Mouse (Mus musculus): Measurements from ENCODE around the gene Top2a. TPM values are rescaled to one million over a fixed set of nuclear protein-coding genes. Genes with fewer than 3 reads are reported as not detected.

The Top2a gene
- polyA plus RNA-seq, 1 experiment from 2014 or later = 300 TPM

DNA sequence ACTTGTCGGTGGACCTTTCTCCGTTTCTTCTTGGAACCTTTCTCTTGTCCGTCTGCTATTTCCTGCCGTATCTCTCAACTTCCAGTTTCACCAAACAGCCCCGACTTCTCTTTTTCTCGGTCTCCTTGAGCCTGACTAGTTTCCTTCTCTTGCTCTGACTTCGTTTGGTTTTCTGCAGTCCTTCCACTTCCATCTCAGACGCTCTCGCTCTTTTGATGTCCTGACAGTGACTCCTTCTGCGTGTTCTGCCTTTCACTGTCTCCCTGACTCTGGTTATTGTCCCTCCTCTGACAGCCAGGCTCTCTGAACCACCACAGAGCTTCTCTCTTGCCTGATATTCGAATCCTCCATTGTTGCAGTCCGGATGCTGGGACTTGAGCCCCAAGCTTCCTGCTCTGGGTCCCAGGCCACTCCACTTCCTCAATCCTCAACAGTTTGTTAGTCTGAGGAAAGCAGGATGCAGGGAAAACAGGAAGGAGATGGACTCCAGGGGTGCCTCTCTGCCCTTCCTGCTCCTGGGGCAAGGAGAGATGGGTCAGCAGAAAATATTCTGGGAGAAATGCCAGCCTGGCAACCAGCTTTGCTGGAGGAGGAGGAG lies 18.9 kb upstream of the Top2a start:
- peak overlapping the region; percentile 94 for H3K27ac ChIP-seq (ENCODE audit: low read depth, low read length)
- peak overlapping the region; percentile 90 for H3K9ac ChIP-seq (ENCODE audit: low read depth, low read length)
- peaks cover 60% of the 10 kb centered on the region for H3K4me1 ChIP-seq (ENCODE audit: control insufficient read depth, insufficient read depth, low read length)
- ATAC-seq (ENCODE audit: low FRiP score, low TSS enrichment) = no peak
- H3K4me2 ChIP-seq (replicated peaks; ENCODE audit: low read depth, low read length) = peak overlapping the region; percentile 79
- peak overlapping the region; percentile 73 for H3K4me3 ChIP-seq (ENCODE audit: low read length)
- no peaks in the 10 kb centered on the region for H3K27me3 ChIP-seq (ENCODE audit: control insufficient read depth, insufficient read depth, low read length)
- no peaks in the 10 kb centered on the region for H3K9me3 ChIP-seq (ENCODE audit: control insufficient read depth, low read length)
- WGBS = 30% methylated on average over 12 of the region's 12 CpGs
- H3K36me3 ChIP-seq (ENCODE audit: control insufficient read depth, insufficient read depth, low read length) = peaks cover 11% of the 10 kb centered on the region

DNA sequence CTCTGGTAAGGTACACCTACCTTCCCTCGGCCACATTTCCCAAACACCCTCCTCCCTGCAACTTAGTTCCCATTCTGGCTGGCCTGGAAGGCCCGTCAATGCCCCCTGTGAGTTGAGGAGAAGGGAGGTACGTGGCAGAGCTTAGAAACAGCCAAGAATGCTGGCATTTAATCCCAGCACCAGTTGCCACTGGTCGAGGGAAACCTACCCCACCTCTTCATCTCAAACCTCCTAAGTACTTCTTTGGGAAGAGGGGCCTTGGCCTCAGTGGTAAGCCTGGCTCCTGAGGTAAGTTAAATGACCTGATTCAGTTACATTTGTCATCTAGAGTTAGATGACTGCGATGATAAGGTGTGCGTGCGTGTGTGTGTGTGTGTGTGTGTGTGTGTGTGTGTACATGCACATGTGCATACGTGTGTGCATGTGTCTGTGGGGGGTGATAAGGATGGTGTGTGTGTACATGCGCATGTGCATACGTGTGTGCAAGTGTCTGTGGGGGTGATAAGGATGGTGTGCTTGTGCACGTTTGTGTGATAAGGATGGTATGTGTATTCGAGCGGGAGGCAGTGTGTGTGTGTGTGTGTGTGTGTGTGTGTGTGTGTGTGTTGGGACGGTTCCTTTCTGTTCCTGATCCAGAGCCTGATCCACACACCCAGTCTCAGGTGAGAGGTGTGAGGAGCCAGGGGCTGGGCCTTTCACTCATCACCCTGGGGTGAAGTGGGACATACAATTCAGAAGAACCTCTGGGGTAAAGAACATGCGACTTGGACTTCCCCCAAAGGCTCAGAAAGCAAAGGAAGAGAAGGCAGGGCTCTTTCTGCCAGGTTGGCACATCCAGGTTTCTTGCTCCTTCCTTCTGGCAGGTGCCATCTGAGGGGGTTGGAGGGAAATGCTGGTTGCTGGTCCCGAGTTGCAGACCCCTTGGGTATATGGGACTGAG lies 18.1 kb upstream of the Top2a start:
- peaks cover 3% of the 10 kb centered on the region; the same call in 1 of the 2 replicates for H3K36me3 ChIP-seq (ENCODE audit: control insufficient read depth, insufficient read depth, low read length)
- peak overlapping the region; percentile 94 for H3K27ac ChIP-seq (ENCODE audit: low read depth, low read length)
- peak overlapping the region; percentile 79 for H3K4me2 ChIP-seq (replicated peaks; ENCODE audit: low read depth, low read length)
- H3K4me1 ChIP-seq (ENCODE audit: control insufficient read depth, insufficient read depth, low read length) = peaks cover 54% of the 10 kb centered on the region
- H3K9me3 ChIP-seq (ENCODE audit: control insufficient read depth, low read length) = no peaks in the 10 kb centered on the region
- no peak for ATAC-seq (ENCODE audit: low FRiP score, low TSS enrichment)
- peak overlapping the region; percentile 73 for H3K4me3 ChIP-seq (ENCODE audit: low read length)
- H3K27me3 ChIP-seq (ENCODE audit: control insufficient read depth, insufficient read depth, low read length) = no peaks in the 10 kb centered on the region
- WGBS = 38% methylated on average over 16 of the region's 16 CpGs
- peak overlapping the region; percentile 90 for H3K9ac ChIP-seq (ENCODE audit: low read depth, low read length)

DNA sequence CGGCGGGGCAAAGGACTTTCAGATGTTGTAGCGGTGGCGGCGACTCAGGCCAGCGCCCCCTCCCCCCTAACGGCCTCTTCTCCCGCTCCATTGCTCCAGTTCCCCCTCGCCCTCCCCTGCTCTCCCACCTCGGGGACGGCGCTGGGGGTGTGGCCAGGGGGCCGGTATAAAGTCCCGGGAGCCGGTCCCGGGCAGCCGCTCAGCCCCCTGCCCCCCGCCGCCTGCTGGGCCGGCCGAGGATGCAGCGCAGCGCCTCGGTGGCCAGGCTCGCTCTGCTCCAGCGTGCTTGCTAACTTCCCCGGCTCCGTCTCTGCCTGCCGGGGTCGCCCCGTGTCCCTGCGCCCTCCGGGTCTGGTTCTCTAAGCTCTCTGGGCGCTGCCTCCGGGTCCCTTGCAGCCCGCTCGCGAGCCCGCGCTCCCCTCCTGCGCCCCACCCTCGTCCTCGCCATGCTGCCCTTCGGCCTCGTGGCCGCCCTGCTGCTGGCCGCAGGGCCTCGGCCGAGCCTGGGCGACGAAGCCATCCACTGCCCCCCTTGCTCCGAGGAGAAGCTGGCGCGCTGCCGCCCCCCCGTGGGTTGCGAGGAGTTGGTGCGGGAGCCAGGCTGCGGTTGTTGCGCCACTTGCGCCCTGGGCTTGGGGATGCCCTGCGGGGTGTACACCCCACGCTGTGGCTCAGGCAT lies 17.2 kb upstream of the Top2a start, which contains the start of gene Igfbp4:
Gene Igfbp4 (plus strand): TSS at position 194 of the 679 bp plus-strand sequence.
- peak within 1 kb of the TSS; percentile 79 for H3K4me2 ChIP-seq (replicated peaks; ENCODE audit: low read depth, low read length)
- WGBS = under 1% methylated on average over 61 of the region's 63 CpGs
- peaks cover 2% of the 10 kb centered on the region; the same call in 1 of the 2 replicates for H3K36me3 ChIP-seq (ENCODE audit: control insufficient read depth, insufficient read depth, low read length)
- H3K4me3 ChIP-seq (ENCODE audit: low read length) = peak within 1 kb of the TSS; percentile 73
- H3K9me3 ChIP-seq (ENCODE audit: control insufficient read depth, low read length) = no peaks in the 10 kb centered on the region
- H3K27ac ChIP-seq (ENCODE audit: low read depth, low read length) = peak within 1 kb of the TSS; percentile 94
- peaks cover 45% of the 10 kb centered on the region for H3K4me1 ChIP-seq (ENCODE audit: control insufficient read depth, insufficient read depth, low read length)
- H3K9ac ChIP-seq (ENCODE audit: low read depth, low read length) = peak within 1 kb of the TSS; percentile 90
- no peaks in the 10 kb centered on the region for H3K27me3 ChIP-seq (ENCODE audit: control insufficient read depth, insufficient read depth, low read length)
- ATAC-seq (ENCODE audit: low FRiP score, low TSS enrichment) = peak; percentile 89

DNA sequence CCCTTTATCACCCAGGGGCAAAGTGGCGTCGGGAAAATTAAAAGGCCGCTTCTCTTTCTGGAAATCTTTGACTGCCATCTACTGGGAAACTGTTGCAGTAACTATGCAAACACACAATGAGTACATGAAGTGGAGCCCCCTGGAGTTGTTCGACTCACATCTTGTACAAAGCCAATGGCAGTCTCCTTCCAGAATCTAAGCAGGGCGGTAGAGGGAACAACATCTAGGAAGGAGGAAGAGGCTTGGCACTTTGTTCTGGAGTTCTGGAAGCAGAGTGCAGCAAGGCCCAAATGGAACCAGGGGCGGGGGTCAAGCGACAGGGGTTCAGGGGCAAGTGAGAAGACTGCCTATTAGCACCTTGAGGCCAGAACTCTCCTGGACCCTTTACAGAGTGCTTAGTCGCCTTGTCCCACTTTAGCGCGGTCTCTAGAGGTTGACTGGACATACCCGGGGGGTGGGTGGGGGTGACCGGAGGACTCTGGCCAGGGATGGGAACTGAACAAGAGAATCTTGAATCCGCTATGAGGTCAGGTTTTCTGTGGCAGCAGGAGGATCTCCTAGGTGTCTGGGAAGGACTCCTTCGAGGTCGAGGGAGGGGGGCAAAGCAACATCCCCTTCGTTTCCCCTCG lies 16.5 kb upstream of the Top2a start:
- ATAC-seq (ENCODE audit: low FRiP score, low TSS enrichment) = peak; percentile 28
- no peaks in the 10 kb centered on the region for H3K9me3 ChIP-seq (ENCODE audit: control insufficient read depth, low read length)
- H3K27ac ChIP-seq (ENCODE audit: low read depth, low read length) = peak overlapping the region; percentile 94
- H3K27me3 ChIP-seq (ENCODE audit: control insufficient read depth, insufficient read depth, low read length) = no peaks in the 10 kb centered on the region
- peak overlapping the region; percentile 73 for H3K4me3 ChIP-seq (ENCODE audit: low read length)
- H3K4me1 ChIP-seq (ENCODE audit: control insufficient read depth, insufficient read depth, low read length) = peaks cover 38% of the 10 kb centered on the region
- H3K36me3 ChIP-seq (ENCODE audit: control insufficient read depth, insufficient read depth, low read length) = peaks cover 2% of the 10 kb centered on the region; the same call in 1 of the 2 replicates
- under 1% methylated on average over 17 of the region's 17 CpGs for WGBS
- peak overlapping the region; percentile 79 for H3K4me2 ChIP-seq (replicated peaks; ENCODE audit: low read depth, low read length)
- H3K9ac ChIP-seq (ENCODE audit: low read depth, low read length) = peak overlapping the region; percentile 90

DNA sequence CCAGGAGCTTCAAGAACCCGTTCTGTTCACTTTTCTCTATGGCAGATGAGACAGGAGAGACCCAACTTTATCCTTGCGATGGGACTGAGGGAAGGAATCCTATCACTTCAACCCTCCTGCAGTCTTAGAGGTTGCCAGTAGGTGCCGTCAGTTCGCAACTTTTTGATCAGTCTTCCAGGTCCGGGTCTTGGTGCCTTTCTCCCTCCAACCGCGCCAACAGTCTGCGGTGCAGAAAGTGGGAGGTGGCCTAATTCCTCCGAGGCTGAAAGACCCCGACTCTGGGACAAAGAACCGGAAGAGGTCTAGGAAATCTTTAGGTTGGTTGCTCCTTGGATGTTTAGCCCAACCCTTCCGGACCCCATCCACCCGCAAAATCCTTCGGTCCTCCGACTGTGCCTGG lies 15.8 kb upstream of the Top2a start:
- Histone ChIP-seq H3K27me3 (ENCODE audit: control insufficient read depth, insufficient read depth, low read length) (no peaks in the 10 kb centered on the region), H3K9me3 (ENCODE audit: control insufficient read depth, low read length) (no peaks in the 10 kb centered on the region), H3K27ac (ENCODE audit: low read depth, low read length) (peak overlapping the region; percentile 94), H3K4me3 (ENCODE audit: low read length) (peak overlapping the region; percentile 73), H3K36me3 (ENCODE audit: control insufficient read depth, insufficient read depth, low read length) (no peaks in the 10 kb centered on the region; the same call in 1 of the 2 replicates), H3K4me1 (ENCODE audit: control insufficient read depth, insufficient read depth, low read length) (peaks cover 31% of the 10 kb centered on the region), H3K9ac (ENCODE audit: low read depth, low read length) (peak overlapping the region; percentile 90), H3K4me2 (replicated peaks; ENCODE audit: low read depth, low read length) (peak overlapping the region; percentile 79)
- under 1% methylated on average over 15 of the region's 15 CpGs for WGBS
- ATAC-seq (ENCODE audit: low FRiP score, low TSS enrichment) = peak; percentile 82

DNA sequence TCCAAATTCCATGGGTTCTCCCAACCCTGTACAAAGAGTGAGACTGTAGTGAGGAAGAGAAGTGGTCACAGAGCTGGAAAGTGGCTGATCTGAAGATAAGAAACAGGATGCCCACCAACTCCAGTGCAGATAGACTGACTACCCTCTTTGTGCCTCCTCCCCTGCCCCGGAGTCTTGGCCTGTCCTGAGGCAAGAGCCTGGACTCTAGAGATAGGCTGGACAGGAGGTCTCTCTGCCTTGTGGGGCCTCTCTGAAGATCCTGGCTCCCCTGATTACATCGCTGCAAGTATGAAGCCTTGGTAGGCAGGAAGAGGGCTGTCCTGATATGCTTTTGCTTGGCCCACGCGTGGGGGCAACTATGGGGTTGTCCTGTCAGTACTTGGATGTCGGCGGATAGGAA lies 12.3 kb upstream of the Top2a start:
- H3K27me3 ChIP-seq (ENCODE audit: control insufficient read depth, insufficient read depth, low read length) = no peaks in the 10 kb centered on the region
- no peaks in the 10 kb centered on the region for H3K36me3 ChIP-seq (ENCODE audit: control insufficient read depth, insufficient read depth, low read length)
- H3K4me3 ChIP-seq (ENCODE audit: low read length) = no peak overlapping the region
- ATAC-seq (ENCODE audit: low FRiP score, low TSS enrichment) = no peak
- no peak overlapping the region for H3K27ac ChIP-seq (ENCODE audit: low read depth, low read length)
- no peak overlapping the region for H3K4me2 ChIP-seq (replicated peaks; ENCODE audit: low read depth, low read length)
- no peaks in the 10 kb centered on the region for H3K9me3 ChIP-seq (ENCODE audit: control insufficient read depth, low read length)
- 69% methylated on average over 6 of the region's 6 CpGs for WGBS
- no peak overlapping the region for H3K9ac ChIP-seq (ENCODE audit: low read depth, low read length)
- peaks cover 5% of the 10 kb centered on the region; the same call in 1 of the 2 replicates for H3K4me1 ChIP-seq (ENCODE audit: control insufficient read depth, insufficient read depth, low read length)

DNA sequence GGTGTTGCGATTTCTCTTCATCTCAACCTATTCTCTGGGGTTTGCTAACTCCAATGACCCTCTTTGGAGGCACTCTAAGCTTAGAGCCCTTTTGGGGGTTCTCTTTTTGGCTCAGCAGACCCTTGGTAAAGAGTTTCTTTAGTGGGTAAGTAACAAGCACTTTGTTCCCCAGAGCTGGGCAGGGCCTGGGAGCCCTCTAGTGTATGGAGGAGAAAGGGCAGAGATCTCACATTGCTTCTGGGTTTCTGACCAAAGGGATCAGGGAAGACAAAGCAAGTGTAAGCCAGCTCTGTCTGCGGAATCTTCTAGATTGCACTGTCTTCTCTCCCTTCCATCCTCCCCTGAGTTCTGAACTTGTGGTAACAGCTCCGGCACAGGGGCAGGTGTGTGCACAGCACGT lies 11.4 kb upstream of the Top2a start:
- Histone ChIP-seq H3K9ac (ENCODE audit: low read depth, low read length) (no peak overlapping the region), H3K4me3 (ENCODE audit: low read length) (no peak overlapping the region), H3K4me2 (replicated peaks; ENCODE audit: low read depth, low read length) (no peak overlapping the region), H3K9me3 (ENCODE audit: control insufficient read depth, low read length) (no peaks in the 10 kb centered on the region), H3K4me1 (ENCODE audit: control insufficient read depth, insufficient read depth, low read length) (peaks cover 2% of the 10 kb centered on the region; the same call in 1 of the 2 replicates), H3K27ac (ENCODE audit: low read depth, low read length) (no peak overlapping the region), H3K36me3 (ENCODE audit: control insufficient read depth, insufficient read depth, low read length) (no peaks in the 10 kb centered on the region), H3K27me3 (ENCODE audit: control insufficient read depth, insufficient read depth, low read length) (no peaks in the 10 kb centered on the region)
- WGBS = 81% methylated on average over 4 of the region's 4 CpGs
- ATAC-seq (ENCODE audit: low FRiP score, low TSS enrichment) = no peak

DNA sequence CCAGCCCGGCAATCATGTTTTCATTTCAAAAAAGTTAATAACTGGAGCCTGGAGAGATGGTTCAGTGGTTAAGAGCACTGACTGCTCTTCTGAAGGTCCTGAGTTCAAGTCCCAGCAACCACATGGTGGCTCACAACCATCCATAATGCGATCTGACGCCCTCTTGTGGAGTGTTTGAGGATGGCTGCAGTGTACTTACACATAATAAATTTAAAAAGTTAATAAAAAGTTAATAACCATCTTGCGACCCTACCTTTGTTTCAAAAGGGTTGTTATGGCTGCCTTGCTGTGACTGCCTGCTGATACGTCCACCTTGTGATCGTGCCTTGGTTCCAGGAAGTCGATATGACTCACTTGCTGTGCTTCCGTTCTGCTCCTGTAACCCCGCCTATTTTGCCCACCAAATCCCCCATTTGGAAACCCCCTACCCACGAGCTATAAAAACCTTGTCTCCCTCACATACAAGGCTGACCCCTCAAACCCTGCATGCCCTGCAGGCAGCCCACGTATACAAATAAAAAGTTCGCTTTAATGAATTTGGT lies 3.0 kb upstream of the Top2a start:
- no peak overlapping the region for H3K4me3 ChIP-seq (ENCODE audit: low read length)
- 84% methylated on average over 12 of the region's 12 CpGs for WGBS
- H3K4me1 ChIP-seq (ENCODE audit: control insufficient read depth, insufficient read depth, low read length) = peaks cover 14% of the 10 kb centered on the region

More for the DNA sequence above, 3.0 kb upstream of the Top2a start:
- Histone ChIP-seq H3K36me3 (ENCODE audit: control insufficient read depth, insufficient read depth, low read length) (peaks cover 4% of the 10 kb centered on the region), H3K27me3 (ENCODE audit: control insufficient read depth, insufficient read depth, low read length) (no peaks in the 10 kb centered on the region), H3K9ac (ENCODE audit: low read depth, low read length) (no peak overlapping the region), H3K9me3 (ENCODE audit: control insufficient read depth, low read length) (no peaks in the 10 kb centered on the region), H3K4me2 (replicated peaks; ENCODE audit: low read depth, low read length) (no peak overlapping the region), H3K27ac (ENCODE audit: low read depth, low read length) (no peak overlapping the region)
- no peak for ATAC-seq (ENCODE audit: low FRiP score, low TSS enrichment)
